Mouse (Mus musculus): ENCODE results near the gene Gucy2c. TPM values are rescaled to one million over a fixed set of nuclear protein-coding genes. Genes with fewer than 3 reads are reported as not detected.

Gucy2c gene
- polyA plus RNA-seq, 1 experiment, result 0.34 TPM

GRCm38 (mm10) chr6:136685433-136685832, 96.1 kb downstream of the Gucy2c start:
- no peak for DNase-seq (ENCODE audit: low read depth)
- TF ChIP-seq CTCF (IDR thresholded peaks at IDR 0.05; ENCODE audit: borderline replicate concordance, extremely low read depth, insufficient read depth, insufficient read length), result no peak
- no peak for TF ChIP-seq POLR2A (IDR thresholded peaks at IDR 0.05; ENCODE audit: borderline replicate concordance, extremely low read depth, insufficient read depth, insufficient read length, poor library complexity, severe bottlenecking)

GRCm38 (mm10) chr6:136683410-136684334, 97.9 kb downstream of the Gucy2c start:
- no peak for TF ChIP-seq POLR2A (IDR thresholded peaks at IDR 0.05; ENCODE audit: borderline replicate concordance, extremely low read depth, insufficient read depth, insufficient read length, poor library complexity, severe bottlenecking)
- no peak for TF ChIP-seq CTCF (IDR thresholded peaks at IDR 0.05; ENCODE audit: borderline replicate concordance, extremely low read depth, insufficient read depth, insufficient read length)
- no peak for DNase-seq (ENCODE audit: low read depth)

GRCm38 (mm10) chr6:136679381-136679780, 102.2 kb downstream of the Gucy2c start:
- TF ChIP-seq POLR2A (IDR thresholded peaks at IDR 0.05; ENCODE audit: borderline replicate concordance, extremely low read depth, insufficient read depth, insufficient read length, poor library complexity, severe bottlenecking), result no peak
- no peak for TF ChIP-seq CTCF (IDR thresholded peaks at IDR 0.05; ENCODE audit: borderline replicate concordance, extremely low read depth, insufficient read depth, insufficient read length)
- no peak for DNase-seq (ENCODE audit: low read depth)

- TF ChIP-seq POLR2A (IDR thresholded peaks at IDR 0.05; ENCODE audit: borderline replicate concordance, extremely low read depth, insufficient read depth, insufficient read length, poor library complexity, severe bottlenecking) (no peak), CTCF (IDR thresholded peaks at IDR 0.05; ENCODE audit: borderline replicate concordance, extremely low read depth, insufficient read depth, insufficient read length) (no peak)
- no peak for DNase-seq (ENCODE audit: low read depth)
These were observed 106.6 kb downstream of the Gucy2c start for GRCm38 (mm10) chr6:136674935-136675334.

- TF ChIP-seq POLR2A (IDR thresholded peaks at IDR 0.05; ENCODE audit: borderline replicate concordance, extremely low read depth, insufficient read depth, insufficient read length, poor library complexity, severe bottlenecking) (no peak), CTCF (IDR thresholded peaks at IDR 0.05; ENCODE audit: borderline replicate concordance, extremely low read depth, insufficient read depth, insufficient read length) (no peak)
- DNase-seq (ENCODE audit: low read depth), result peak; percentile 40
These were observed 109.1 kb downstream of the Gucy2c start for GRCm38 (mm10) chr6:136672467-136672866.

GRCm38 (mm10) chr6:136669274-136669673, 112.3 kb downstream of the Gucy2c start:
- TF ChIP-seq POLR2A (IDR thresholded peaks at IDR 0.05; ENCODE audit: borderline replicate concordance, extremely low read depth, insufficient read depth, insufficient read length, poor library complexity, severe bottlenecking), result no peak
- no peak for TF ChIP-seq CTCF (IDR thresholded peaks at IDR 0.05; ENCODE audit: borderline replicate concordance, extremely low read depth, insufficient read depth, insufficient read length)
- no peak for DNase-seq (ENCODE audit: low read depth)

- no peak for TF ChIP-seq CTCF (IDR thresholded peaks at IDR 0.05; ENCODE audit: borderline replicate concordance, extremely low read depth, insufficient read depth, insufficient read length)
- no peak for TF ChIP-seq POLR2A (IDR thresholded peaks at IDR 0.05; ENCODE audit: borderline replicate concordance, extremely low read depth, insufficient read depth, insufficient read length, poor library complexity, severe bottlenecking)
- no peak for DNase-seq (ENCODE audit: low read depth)
These were observed 113.1 kb downstream of the Gucy2c start for GRCm38 (mm10) chr6:136668266-136668986.

- no peak for TF ChIP-seq POLR2A (IDR thresholded peaks at IDR 0.05; ENCODE audit: borderline replicate concordance, extremely low read depth, insufficient read depth, insufficient read length, poor library complexity, severe bottlenecking)
- no peak for TF ChIP-seq CTCF (IDR thresholded peaks at IDR 0.05; ENCODE audit: borderline replicate concordance, extremely low read depth, insufficient read depth, insufficient read length)
- DNase-seq (ENCODE audit: low read depth), result no peak
These were observed 119.5 kb downstream of the Gucy2c start for GRCm38 (mm10) chr6:136662063-136662462.

GRCm38 (mm10) chr6:136661706-136662016, 119.9 kb downstream of the Gucy2c start, which contains the start of gene Plbd1:
TSS of gene Plbd1 (minus strand) at chr6:136661928.
- peak; percentile 58 for DNase-seq (ENCODE audit: low read depth)
- TF ChIP-seq POLR2A (IDR thresholded peaks at IDR 0.05; ENCODE audit: borderline replicate concordance, extremely low read depth, insufficient read depth, insufficient read length, poor library complexity, severe bottlenecking) (no peak), CTCF (IDR thresholded peaks at IDR 0.05; ENCODE audit: borderline replicate concordance, extremely low read depth, insufficient read depth, insufficient read length) (no peak)

GRCm38 (mm10) chr6:136660831-136661705, 120.5 kb downstream of the Gucy2c start:
- DNase-seq (ENCODE audit: low read depth), result no peak
- TF ChIP-seq CTCF (IDR thresholded peaks at IDR 0.05; ENCODE audit: borderline replicate concordance, extremely low read depth, insufficient read depth, insufficient read length), result no peak
- no peak for TF ChIP-seq POLR2A (IDR thresholded peaks at IDR 0.05; ENCODE audit: borderline replicate concordance, extremely low read depth, insufficient read depth, insufficient read length, poor library complexity, severe bottlenecking)

GRCm38 (mm10) chr6:136659226-136659625, 122.3 kb downstream of the Gucy2c start:
- DNase-seq (ENCODE audit: low read depth), result no peak
- no peak for TF ChIP-seq POLR2A (IDR thresholded peaks at IDR 0.05; ENCODE audit: borderline replicate concordance, extremely low read depth, insufficient read depth, insufficient read length, poor library complexity, severe bottlenecking)
- TF ChIP-seq CTCF (IDR thresholded peaks at IDR 0.05; ENCODE audit: borderline replicate concordance, extremely low read depth, insufficient read depth, insufficient read length), result no peak

Measured in brain, embryonic 14.5 days (tissue).